Mouse (Mus musculus): ENCODE results near the gene St7l. TPM values are rescaled to one million over a fixed set of nuclear protein-coding genes. Genes with fewer than 3 reads are reported as not detected.

Gene St7l
- polyA plus RNA-seq, 1 experiment from 2014 or later = 31.0 TPM

Other genes starting within 250 kb of the St7l start
- gene Slc16a1, start 225.3 kb upstream of the St7l start, polyA plus RNA-seq (2016; fragmentation: Nextera tagmentation; extraction: Ambion mirVana) = 53.5 and 59.6 TPM in 2 replicates
- 2.5 and 3.2 TPM in 2 replicates for gene Ppm1j, start 82.9 kb upstream of the St7l start, polyA plus RNA-seq (2016; fragmentation: Nextera tagmentation; extraction: Ambion mirVana)
- gene Fam19a3, start 82.2 kb upstream of the St7l start, polyA plus RNA-seq (2016; fragmentation: Nextera tagmentation; extraction: Ambion mirVana) = 0.18 and 0.20 TPM in 2 replicates
- 132 and 145 TPM in 2 replicates for gene Rhoc, start 75.6 kb upstream of the St7l start, polyA plus RNA-seq (2016; fragmentation: Nextera tagmentation; extraction: Ambion mirVana)
- 53.4 and 71.0 TPM in 2 replicates for gene Mov10, start 45.4 kb upstream of the St7l start, polyA plus RNA-seq (2016; fragmentation: Nextera tagmentation; extraction: Ambion mirVana)
- 188 and 200 TPM in 2 replicates for gene Capza1, start 500 bp downstream of the St7l start, polyA plus RNA-seq (2016; fragmentation: Nextera tagmentation; extraction: Ambion mirVana)
- gene Wnt2b, start 97.9 kb downstream of the St7l start, polyA plus RNA-seq (2016; fragmentation: Nextera tagmentation; extraction: Ambion mirVana) = 0.28 and 0.39 TPM in 2 replicates
- gene Cttnbp2nl, start 189.1 kb downstream of the St7l start, polyA plus RNA-seq (2016; fragmentation: Nextera tagmentation; extraction: Ambion mirVana) = 40.5 and 50.1 TPM in 2 replicates
- gene 4930564D02Rik, start 202.8 kb downstream of the St7l start, polyA plus RNA-seq (2016; fragmentation: Nextera tagmentation; extraction: Ambion mirVana) = not detected in 2 replicates